Mouse (Mus musculus): Measurements from ENCODE around the gene Nmd3.
A peak's percentile ranks its signal among the peaks of the same experiment; 100 is the strongest.

Nmd3 gene

GRCm38 (mm10) chr3:69721814-69722186 is at the start of gene Nmd3:
TSS of gene Nmd3 (plus strand) at chr3:69721985.
- DNase-seq (ENCODE audit: low spot score in 2 of 2) = peak; percentile 85

GRCm38 (mm10) chr3:69673351-69673750 is 48.4 kb upstream of the Nmd3 start:
- peak; percentile 28 to 61 for DNase-seq (ENCODE audit: low spot score in 2 of 2)

- DNase-seq (ENCODE audit: low spot score in 2 of 2) = no peak
Observed at GRCm38 (mm10) chr3:69674206-69674605, 47.6 kb upstream of the Nmd3 start.

GRCm38 (mm10) chr3:69689791-69690190 is 32.0 kb upstream of the Nmd3 start:
- DNase-seq (ENCODE audit: low spot score in 2 of 2) = no peak

GRCm38 (mm10) chr3:69690939-69691338 is 30.8 kb upstream of the Nmd3 start:
- DNase-seq (ENCODE audit: low spot score in 2 of 2) = no peak

- no peak for DNase-seq (ENCODE audit: low spot score in 2 of 2)
Observed at GRCm38 (mm10) chr3:69699851-69700500, 21.8 kb upstream of the Nmd3 start.

GRCm38 (mm10) chr3:69701905-69702304 is 19.9 kb upstream of the Nmd3 start:
- DNase-seq (ENCODE audit: low spot score in 2 of 2) = peak in 1 of 2 experiments; percentile 16

- no peak for DNase-seq (ENCODE audit: low spot score in 2 of 2)
Observed at GRCm38 (mm10) chr3:69702421-69702820, 19.4 kb upstream of the Nmd3 start.

- DNase-seq (ENCODE audit: low spot score in 2 of 2) = peak in 1 of 2 experiments; percentile 10
Observed at GRCm38 (mm10) chr3:69709043-69709929, 12.5 kb upstream of the Nmd3 start.

- DNase-seq (ENCODE audit: low spot score in 2 of 2) = no peak
Observed at GRCm38 (mm10) chr3:69711907-69712600, 9.7 kb upstream of the Nmd3 start.

GRCm38 (mm10) chr3:69717476-69717875 is 4.3 kb upstream of the Nmd3 start:
- DNase-seq (ENCODE audit: low spot score in 2 of 2) = no peak

GRCm38 (mm10) chr3:69722187-69722867 is 542 bp downstream of the Nmd3 start:
- DNase-seq (ENCODE audit: low spot score in 2 of 2) = peak; percentile 40 to 58

- DNase-seq (ENCODE audit: low spot score in 2 of 2) = no peak
Observed at GRCm38 (mm10) chr3:69723161-69723560, 1.4 kb downstream of the Nmd3 start.

- no peak for DNase-seq (ENCODE audit: low spot score in 2 of 2)
Observed at GRCm38 (mm10) chr3:69730930-69731329, 9.1 kb downstream of the Nmd3 start.

- no peak for DNase-seq (ENCODE audit: low spot score in 2 of 2)
Observed at GRCm38 (mm10) chr3:69733939-69734338, 12.2 kb downstream of the Nmd3 start.

GRCm38 (mm10) chr3:69755192-69755591 is 33.4 kb downstream of the Nmd3 start:
- no peak for DNase-seq (ENCODE audit: low spot score in 2 of 2)

GRCm38 (mm10) chr3:69755968-69756367 is 34.2 kb downstream of the Nmd3 start:
- DNase-seq (ENCODE audit: low spot score in 2 of 2) = no peak

GRCm38 (mm10) chr3:69756499-69756898 is 34.7 kb downstream of the Nmd3 start:
- peak; percentile 74 to 80 for DNase-seq (ENCODE audit: low spot score in 2 of 2)

- no peak for DNase-seq (ENCODE audit: low spot score in 2 of 2)
Observed at GRCm38 (mm10) chr3:69757456-69757855, 35.7 kb downstream of the Nmd3 start.

- no peak for DNase-seq (ENCODE audit: low spot score in 2 of 2)
Observed at GRCm38 (mm10) chr3:69760081-69760480, 38.3 kb downstream of the Nmd3 start.

- DNase-seq (ENCODE audit: low spot score in 2 of 2) = no peak
Observed at GRCm38 (mm10) chr3:69761195-69761594, 39.4 kb downstream of the Nmd3 start.

GRCm38 (mm10) chr3:69762838-69763368 is 41.1 kb downstream of the Nmd3 start:
- DNase-seq (ENCODE audit: low spot score in 2 of 2) = no peak

Data from right cerebral cortex, adult 2 months (tissue).